Mouse (Mus musculus): ENCODE results near the gene Tbx5. TPM values are rescaled to one million over a fixed set of nuclear protein-coding genes. Genes with fewer than 3 reads are reported as not detected.
A peak's percentile ranks its signal among the peaks of the same experiment; 100 is the strongest.

Tbx5 gene
- total and polyA plus RNA-seq, 2 experiments from 2014 or later: 0.10 TPM; not detected in 1

DNA sequence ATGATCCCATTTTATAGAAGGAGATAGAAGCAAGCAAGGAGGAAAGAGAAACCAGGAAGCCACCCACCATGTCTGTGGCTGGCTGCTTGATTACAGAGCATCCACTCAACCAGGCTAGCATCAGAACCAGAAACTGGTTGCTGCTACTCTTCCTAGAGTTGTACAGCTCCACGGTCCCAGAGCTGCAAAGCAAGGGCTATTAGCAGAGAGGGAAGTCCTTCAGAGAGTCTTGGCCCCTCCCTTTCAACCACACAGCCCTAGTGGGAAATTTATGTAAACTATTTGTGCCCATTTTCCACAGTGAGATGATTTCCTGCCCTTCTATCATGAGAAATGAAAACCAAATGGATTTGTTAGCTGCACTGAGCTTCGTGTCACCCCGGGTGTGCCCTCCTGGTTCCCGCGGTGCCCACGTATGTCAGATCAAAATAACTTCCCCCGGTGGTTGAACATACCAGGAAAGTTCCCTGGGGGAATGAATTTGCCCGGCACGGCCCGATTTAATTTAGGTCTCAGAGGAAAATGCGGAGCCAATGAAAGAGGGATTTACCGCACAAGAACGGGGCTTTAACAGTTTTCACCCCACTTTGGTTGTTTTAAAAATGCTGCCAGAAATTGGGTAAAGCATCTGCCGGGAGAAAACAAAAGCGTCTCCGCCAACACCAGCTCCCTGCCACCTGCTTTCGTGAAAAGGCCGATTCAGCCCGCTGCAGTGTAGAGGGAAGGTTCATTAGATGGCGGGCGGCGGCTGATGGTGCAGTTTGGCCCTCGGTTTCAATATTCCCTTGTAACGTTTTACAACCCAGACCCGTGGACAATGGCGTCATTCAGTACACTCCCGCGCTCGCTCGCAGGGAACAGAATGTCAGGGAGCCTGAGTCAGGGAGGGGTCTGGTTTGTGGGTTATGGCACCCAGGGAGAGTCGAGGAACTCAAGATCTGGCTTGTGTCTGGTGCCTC is 34.1 kb downstream of the Tbx5 start:
- H3K27me3 ChIP-seq (ENCODE audit: insufficient read depth, low read length): no peaks in the 10 kb centered on the region
- TF ChIP-seq CTCF (IDR thresholded peaks at IDR 0.05; ENCODE audit: low read depth): no peak
- no peak overlapping the region for H3K27ac ChIP-seq (ENCODE audit: low read depth, low read length)
- H3K9ac ChIP-seq: peak overlapping the region; percentile 34
- H3K4me2 ChIP-seq (ENCODE audit: low read depth): peak overlapping the region; percentile 53
- no peaks in the 10 kb centered on the region for H3K9me3 ChIP-seq (ENCODE audit: low read length)
- H3K4me3 ChIP-seq (ENCODE audit: low read depth, low read length): peak overlapping the region; percentile 25
- WGBS: 7% methylated on average over 31 of the region's 31 CpGs
- peak; percentile 78 for ATAC-seq
- no peaks in the 10 kb centered on the region for H3K36me3 ChIP-seq (ENCODE audit: insufficient read depth)
- no peaks in the 10 kb centered on the region for H3K4me1 ChIP-seq (ENCODE audit: insufficient read depth)
- DNase-seq: peak; percentile 70

DNA sequence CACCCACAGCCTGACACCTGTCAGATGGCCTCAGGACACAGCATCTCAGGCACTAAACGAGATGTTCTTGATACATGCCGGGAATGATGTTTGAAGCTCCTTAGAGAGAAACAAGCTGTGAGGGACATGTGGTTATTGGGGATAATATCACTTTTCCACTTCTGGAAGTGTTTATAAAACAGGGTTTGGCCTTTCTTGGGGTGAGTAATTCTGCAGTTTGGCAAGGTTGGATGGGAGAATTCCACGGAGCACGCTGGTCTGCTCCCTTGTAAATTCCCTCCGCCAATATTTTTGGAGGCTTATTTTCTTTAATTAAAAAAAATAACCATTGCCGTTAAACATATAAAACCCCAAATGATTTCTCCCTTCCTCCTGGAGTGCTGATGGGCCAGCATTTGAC is 35.5 kb downstream of the Tbx5 start:
- TF ChIP-seq CTCF (IDR thresholded peaks at IDR 0.05; ENCODE audit: low read depth): no peak
- no peaks in the 10 kb centered on the region for H3K36me3 ChIP-seq (ENCODE audit: insufficient read depth)
- H3K27me3 ChIP-seq (ENCODE audit: insufficient read depth, low read length): no peaks in the 10 kb centered on the region
- ATAC-seq (no peak), DNase-seq (no peak)
- H3K9ac ChIP-seq: no peak overlapping the region
- WGBS: 79% methylated on average over 6 of the region's 6 CpGs
- H3K4me2 ChIP-seq (ENCODE audit: low read depth): no peak overlapping the region
- no peak overlapping the region for H3K4me3 ChIP-seq (ENCODE audit: low read depth, low read length)
- H3K27ac ChIP-seq (ENCODE audit: low read depth, low read length): no peak overlapping the region
- H3K4me1 ChIP-seq (ENCODE audit: insufficient read depth): no peaks in the 10 kb centered on the region
- no peaks in the 10 kb centered on the region for H3K9me3 ChIP-seq (ENCODE audit: low read length)

DNA sequence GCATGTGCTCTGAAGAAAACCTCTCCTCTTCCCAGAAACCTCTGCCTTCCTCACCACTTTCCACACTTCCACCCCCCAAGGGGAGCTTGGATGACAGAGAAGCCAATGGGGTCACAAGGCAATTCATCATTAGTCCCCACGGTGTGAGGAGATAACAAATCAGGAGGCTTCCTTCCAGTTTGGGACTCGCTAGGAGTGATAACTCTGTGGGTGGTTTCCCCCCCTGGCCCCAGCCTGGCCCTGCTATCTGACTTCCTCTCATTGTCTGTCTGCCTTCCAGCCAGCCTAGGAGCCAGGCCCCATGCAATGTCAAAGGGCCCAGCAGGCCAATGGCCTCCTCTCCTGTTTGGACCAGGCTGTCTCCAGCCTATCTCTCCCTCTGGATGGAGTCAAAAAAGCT is 43.0 kb downstream of the Tbx5 start:
- H3K9ac ChIP-seq: no peak overlapping the region
- no peaks in the 10 kb centered on the region for H3K4me1 ChIP-seq (ENCODE audit: insufficient read depth)
- no peak overlapping the region for H3K27ac ChIP-seq (ENCODE audit: low read depth, low read length)
- no peak for TF ChIP-seq CTCF (IDR thresholded peaks at IDR 0.05; ENCODE audit: low read depth)
- 63% methylated on average over 2 of the region's 2 CpGs for WGBS
- no peak overlapping the region for H3K4me2 ChIP-seq (ENCODE audit: low read depth)
- H3K27me3 ChIP-seq (ENCODE audit: insufficient read depth, low read length): no peaks in the 10 kb centered on the region
- H3K9me3 ChIP-seq (ENCODE audit: low read length): no peaks in the 10 kb centered on the region
- no peak for ATAC-seq
- DNase-seq: no peak
- H3K4me3 ChIP-seq (ENCODE audit: low read depth, low read length): no peak overlapping the region
- H3K36me3 ChIP-seq (ENCODE audit: insufficient read depth): no peaks in the 10 kb centered on the region

DNA sequence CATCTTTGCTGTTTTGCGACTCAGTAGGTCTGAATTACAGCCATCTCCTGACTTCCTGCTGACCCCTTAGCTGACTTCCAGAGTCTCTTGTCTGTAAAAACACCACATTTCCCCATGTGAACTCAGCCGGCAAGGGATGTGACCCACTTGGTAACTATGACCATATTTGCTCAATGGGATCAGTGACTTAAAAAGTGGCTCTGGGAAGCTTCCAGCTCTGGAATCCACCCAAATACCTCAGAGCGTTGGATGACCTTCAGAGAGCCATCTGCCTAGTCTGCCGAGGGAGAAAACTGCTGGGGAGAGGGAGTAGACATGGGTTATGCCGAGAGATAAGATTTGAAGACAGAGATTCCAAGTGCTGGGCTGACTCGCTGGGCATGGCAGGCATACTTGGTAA is 44.7 kb downstream of the Tbx5 start:
- no peaks in the 10 kb centered on the region for H3K27me3 ChIP-seq (ENCODE audit: insufficient read depth, low read length)
- H3K36me3 ChIP-seq (ENCODE audit: insufficient read depth): no peaks in the 10 kb centered on the region
- H3K9me3 ChIP-seq (ENCODE audit: low read length): no peaks in the 10 kb centered on the region
- H3K27ac ChIP-seq (ENCODE audit: low read depth, low read length): no peak overlapping the region
- no peak overlapping the region for H3K4me2 ChIP-seq (ENCODE audit: low read depth)
- ATAC-seq (no peak), DNase-seq (no peak)
- 65% methylated on average over 6 of the region's 6 CpGs for WGBS
- H3K4me3 ChIP-seq (ENCODE audit: low read depth, low read length): no peak overlapping the region
- no peak overlapping the region for H3K9ac ChIP-seq
- H3K4me1 ChIP-seq (ENCODE audit: insufficient read depth): no peaks in the 10 kb centered on the region
- no peak for TF ChIP-seq CTCF (IDR thresholded peaks at IDR 0.05; ENCODE audit: low read depth)

DNA sequence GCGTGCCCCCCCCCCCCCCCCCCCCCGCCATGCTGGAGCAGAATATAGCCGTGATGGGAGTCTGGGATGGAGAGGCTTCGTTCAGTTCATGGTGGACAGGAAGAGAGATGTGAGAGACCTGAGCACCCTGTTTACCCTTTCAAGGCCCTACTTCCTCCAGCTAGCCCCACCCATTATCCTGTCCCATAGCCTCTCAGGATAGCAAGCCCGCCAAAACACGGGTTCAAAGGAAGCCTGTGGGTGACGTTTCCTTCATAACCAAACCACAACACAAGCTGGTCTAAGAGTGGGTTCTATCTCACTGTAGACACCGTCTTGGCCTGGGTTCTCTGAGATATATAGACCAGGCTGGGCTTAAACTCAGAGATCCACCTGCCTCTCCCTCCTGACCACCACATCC is 53.1 kb downstream of the Tbx5 start:
- H3K4me3 ChIP-seq (ENCODE audit: low read depth, low read length): no peak overlapping the region
- no peak overlapping the region for H3K4me2 ChIP-seq (ENCODE audit: low read depth)
- H3K4me1 ChIP-seq (ENCODE audit: insufficient read depth): no peaks in the 10 kb centered on the region
- H3K9me3 ChIP-seq (ENCODE audit: low read length): no peaks in the 10 kb centered on the region
- no peaks in the 10 kb centered on the region for H3K36me3 ChIP-seq (ENCODE audit: insufficient read depth)
- TF ChIP-seq CTCF (IDR thresholded peaks at IDR 0.05; ENCODE audit: low read depth): no peak
- no peaks in the 10 kb centered on the region for H3K27me3 ChIP-seq (ENCODE audit: insufficient read depth, low read length)
- DNase-seq (no peak), ATAC-seq (no peak)
- WGBS: 87% methylated on average over 7 of the region's 8 CpGs
- no peak overlapping the region for H3K27ac ChIP-seq (ENCODE audit: low read depth, low read length)
- no peak overlapping the region for H3K9ac ChIP-seq

DNA sequence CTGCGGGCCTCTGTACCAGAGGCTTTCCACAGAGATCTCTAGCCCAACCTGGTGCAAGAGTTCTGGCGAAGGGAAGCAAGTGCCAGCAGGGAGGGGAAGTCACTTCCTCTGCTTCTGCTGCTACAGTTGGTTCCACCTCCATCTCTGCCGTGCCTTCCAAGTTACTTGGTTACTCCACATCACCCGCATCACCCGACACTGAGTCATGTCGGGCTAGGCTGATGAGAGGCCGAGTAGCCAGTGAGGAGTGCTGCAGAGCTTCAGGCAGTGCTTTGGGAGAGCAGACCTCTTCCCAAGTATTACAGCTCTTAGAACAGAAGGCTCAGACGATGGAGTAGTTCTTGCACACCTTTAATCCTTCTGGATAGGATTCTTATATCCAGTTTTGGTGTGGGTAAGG is 54.9 kb downstream of the Tbx5 start:
- Histone ChIP-seq H3K9ac (no peak overlapping the region), H3K27me3 (ENCODE audit: insufficient read depth, low read length) (no peaks in the 10 kb centered on the region), H3K27ac (ENCODE audit: low read depth, low read length) (no peak overlapping the region), H3K4me3 (ENCODE audit: low read depth, low read length) (no peak overlapping the region), H3K4me1 (ENCODE audit: insufficient read depth) (no peaks in the 10 kb centered on the region), H3K36me3 (ENCODE audit: insufficient read depth) (no peaks in the 10 kb centered on the region), H3K9me3 (ENCODE audit: low read length) (no peaks in the 10 kb centered on the region), H3K4me2 (ENCODE audit: low read depth) (no peak overlapping the region)
- TF ChIP-seq CTCF (IDR thresholded peaks at IDR 0.05; ENCODE audit: low read depth): no peak
- WGBS: 87% methylated on average over 8 of the region's 8 CpGs
- ATAC-seq (no peak), DNase-seq (no peak)

DNA sequence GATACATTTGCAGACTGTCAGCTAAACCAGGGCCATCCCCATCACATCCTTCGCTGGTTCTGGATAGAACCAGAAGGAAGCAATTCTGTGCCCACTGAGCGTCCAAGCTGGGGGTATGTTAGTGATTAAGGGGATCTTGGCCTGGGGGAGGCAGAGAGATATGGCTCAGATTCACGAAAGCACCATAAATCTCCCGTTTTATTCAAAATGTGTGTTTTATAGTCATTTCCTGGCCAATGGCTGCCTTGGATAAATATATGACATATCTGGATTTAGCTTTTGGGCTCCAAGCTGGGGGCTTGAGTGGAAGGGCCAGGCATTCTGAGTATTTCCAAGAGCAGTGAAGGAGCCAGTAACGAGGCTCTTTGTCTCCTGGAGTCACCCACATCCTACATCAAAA is 59.5 kb downstream of the Tbx5 start:
- ATAC-seq (no peak), DNase-seq (no peak)
- Histone ChIP-seq H3K9ac (no peak overlapping the region), H3K4me2 (ENCODE audit: low read depth) (no peak overlapping the region), H3K4me1 (ENCODE audit: insufficient read depth) (no peaks in the 10 kb centered on the region), H3K27me3 (ENCODE audit: insufficient read depth, low read length) (no peaks in the 10 kb centered on the region), H3K27ac (ENCODE audit: low read depth, low read length) (no peak overlapping the region), H3K9me3 (ENCODE audit: low read length) (no peaks in the 10 kb centered on the region), H3K4me3 (ENCODE audit: low read depth, low read length) (no peak overlapping the region), H3K36me3 (ENCODE audit: insufficient read depth) (no peaks in the 10 kb centered on the region)
- WGBS: 54% methylated on average over 5 of the region's 5 CpGs
- TF ChIP-seq CTCF (IDR thresholded peaks at IDR 0.05; ENCODE audit: low read depth): no peak
